Mouse (Mus musculus): ENCODE data around the gene Cnst. TPM values are rescaled to one million over a fixed set of nuclear protein-coding genes. Genes with fewer than 3 reads are reported as not detected.
"Not testable (repeated sequence)": the region's sequence is repeated elsewhere in the genome, so short reads cannot be mapped to it uniquely, and the experiment has no call there.

The Cnst gene
- polyA plus RNA-seq (2014; fragmentation: Nextera tagmentation; extraction: Ambion mirVana): 14.8 and 16.9 TPM in 2 replicates

- peak within 1 kb of the TSS; percentile 76 for H3K4me3 ChIP-seq (ENCODE audit: low read depth, low read length)
- H3K27ac ChIP-seq (replicated peaks; ENCODE audit: low read depth, low read length): peak within 1 kb of the TSS; percentile 86
- ATAC-seq (ENCODE audit: insufficient number of reproducible peaks, low FRiP score, low TSS enrichment, low read depth) (peak; percentile 100), DNase-seq (ENCODE audit: low spot score) (peak; percentile 99)
- not testable (repeated sequence) for H3K9me3 ChIP-seq (ENCODE audit: control insufficient read depth, low read length); H3K27me3 ChIP-seq (ENCODE audit: control insufficient read depth, insufficient read depth, low read length); H3K4me1 ChIP-seq (ENCODE audit: control insufficient read depth, insufficient read depth, low read length); H3K36me3 ChIP-seq (ENCODE audit: control insufficient read depth, insufficient read depth, low read length)
- WGBS: under 1% methylated on average over 69 of the region's 69 CpGs
- H3K9ac ChIP-seq (ENCODE audit: low read length): peak within 1 kb of the TSS; percentile 72
- peak within 1 kb of the TSS; percentile 66 for H3K4me2 ChIP-seq (ENCODE audit: low read depth, severe bottlenecking)
These were observed at the start of gene Cnst, which contains the start of gene Tfb2m for GRCm38 (mm10) chr1:179545768-179546550. Cnst (plus strand) TSS chr1:179546370. Tfb2m (minus strand) TSS chr1:179546267.

- no peak overlapping the region for H3K27ac ChIP-seq (replicated peaks; ENCODE audit: low read depth, low read length)
- ATAC-seq (ENCODE audit: insufficient number of reproducible peaks, low FRiP score, low TSS enrichment, low read depth) (no peak), DNase-seq (ENCODE audit: low spot score) (no peak)
- H3K9ac ChIP-seq (ENCODE audit: low read length): no peak overlapping the region
- no peaks in the 10 kb centered on the region for H3K9me3 ChIP-seq (ENCODE audit: control insufficient read depth, low read length)
- WGBS: 88% methylated on average over 3 of the region's 3 CpGs
- H3K4me3 ChIP-seq (ENCODE audit: low read depth, low read length): no peak overlapping the region
- H3K4me2 ChIP-seq (ENCODE audit: low read depth, severe bottlenecking): no peak overlapping the region
- no peaks in the 10 kb centered on the region for H3K4me1 ChIP-seq (ENCODE audit: control insufficient read depth, insufficient read depth, low read length)
- no peaks in the 10 kb centered on the region for H3K27me3 ChIP-seq (ENCODE audit: control insufficient read depth, insufficient read depth, low read length)
- no peaks in the 10 kb centered on the region for H3K36me3 ChIP-seq (ENCODE audit: control insufficient read depth, insufficient read depth, low read length)
These were observed 46.9 kb upstream of the Cnst start for GRCm38 (mm10) chr1:179499257-179499656.

DNA sequence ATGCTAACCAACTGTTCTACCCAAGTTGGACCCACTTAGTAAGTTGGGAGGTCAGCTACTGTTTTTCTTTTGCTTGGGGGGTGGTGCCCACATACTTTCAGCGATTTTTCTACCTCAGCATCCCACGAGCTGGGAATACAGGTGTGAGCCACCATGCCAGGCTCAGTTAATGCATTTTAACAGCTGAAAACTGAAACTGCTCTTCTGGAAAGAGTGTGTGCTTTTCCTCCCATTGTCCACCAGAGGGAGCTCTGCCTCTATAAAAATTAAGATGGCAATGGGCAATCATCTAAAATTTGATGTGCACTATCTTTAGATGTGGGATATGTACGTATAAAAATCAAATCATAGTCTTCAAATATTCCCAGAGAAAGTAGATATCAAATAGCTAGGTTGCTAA is 43.6 kb upstream of the Cnst start:
- no peak overlapping the region for H3K9ac ChIP-seq (ENCODE audit: low read length)
- no peaks in the 10 kb centered on the region for H3K27me3 ChIP-seq (ENCODE audit: control insufficient read depth, insufficient read depth, low read length)
- no peak overlapping the region for H3K4me2 ChIP-seq (ENCODE audit: low read depth, severe bottlenecking)
- ATAC-seq (ENCODE audit: insufficient number of reproducible peaks, low FRiP score, low TSS enrichment, low read depth) (no peak), DNase-seq (ENCODE audit: low spot score) (no peak)
- H3K27ac ChIP-seq (replicated peaks; ENCODE audit: low read depth, low read length): no peak overlapping the region
- H3K36me3 ChIP-seq (ENCODE audit: control insufficient read depth, insufficient read depth, low read length): no peaks in the 10 kb centered on the region
- H3K9me3 ChIP-seq (ENCODE audit: control insufficient read depth, low read length): no peaks in the 10 kb centered on the region
- H3K4me3 ChIP-seq (ENCODE audit: low read depth, low read length): no peak overlapping the region
- WGBS: 19% methylated on average over 3 of the region's 3 CpGs
- H3K4me1 ChIP-seq (ENCODE audit: control insufficient read depth, insufficient read depth, low read length): no peaks in the 10 kb centered on the region

DNA sequence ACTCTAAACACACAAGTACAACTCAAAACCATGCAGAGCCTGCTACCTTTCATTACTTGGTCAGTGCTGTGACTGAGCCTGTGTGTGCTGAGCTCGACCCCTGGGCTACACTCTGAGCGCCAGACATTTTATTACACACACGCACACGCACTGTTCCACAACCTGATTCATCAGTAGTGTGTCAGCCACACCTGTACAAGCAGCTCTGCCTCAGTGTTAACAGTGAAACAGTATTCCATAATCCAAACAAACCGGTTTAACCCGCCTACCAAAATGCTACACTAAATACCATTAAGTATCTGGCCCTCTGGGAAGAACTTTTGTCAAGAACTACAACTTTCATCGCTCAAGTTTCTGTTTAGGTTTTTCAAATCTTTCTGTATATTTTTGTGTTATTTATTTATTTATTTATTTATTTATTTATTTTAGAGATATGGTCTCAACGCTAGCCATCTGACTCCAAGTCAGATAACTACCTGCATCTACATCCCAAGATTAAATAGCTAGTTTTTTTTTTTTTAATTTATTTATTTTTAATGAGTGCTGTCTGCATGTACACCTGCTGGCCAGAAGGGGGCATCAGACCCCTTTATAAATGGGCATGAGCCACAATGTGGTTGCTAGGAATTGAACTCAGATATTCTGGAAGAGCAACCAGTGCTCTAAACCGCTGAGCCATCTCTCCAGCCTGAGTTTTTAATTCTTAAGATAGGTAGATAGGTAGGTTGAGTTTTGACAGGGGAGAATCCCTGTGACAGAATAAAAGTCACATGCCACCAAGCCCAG is 39.4 kb upstream of the Cnst start:
- H3K27me3 ChIP-seq (ENCODE audit: control insufficient read depth, insufficient read depth, low read length): no peaks in the 10 kb centered on the region
- 66% methylated on average over 9 of the region's 9 CpGs for WGBS
- no peaks in the 10 kb centered on the region for H3K4me1 ChIP-seq (ENCODE audit: control insufficient read depth, insufficient read depth, low read length)
- DNase-seq (ENCODE audit: low spot score) (no peak), ATAC-seq (ENCODE audit: insufficient number of reproducible peaks, low FRiP score, low TSS enrichment, low read depth) (no peak)
- no peak overlapping the region for H3K4me2 ChIP-seq (ENCODE audit: low read depth, severe bottlenecking)
- H3K9ac ChIP-seq (ENCODE audit: low read length): no peak overlapping the region
- no peak overlapping the region for H3K4me3 ChIP-seq (ENCODE audit: low read depth, low read length)
- no peaks in the 10 kb centered on the region for H3K36me3 ChIP-seq (ENCODE audit: control insufficient read depth, insufficient read depth, low read length)
- H3K27ac ChIP-seq (replicated peaks; ENCODE audit: low read depth, low read length): no peak overlapping the region
- H3K9me3 ChIP-seq (ENCODE audit: control insufficient read depth, low read length): no peaks in the 10 kb centered on the region

GRCm38 (mm10) chr1:179510546-179511340 is 35.4 kb upstream of the Cnst start:
- Histone ChIP-seq H3K27me3 (ENCODE audit: control insufficient read depth, insufficient read depth, low read length) (no peaks in the 10 kb centered on the region), H3K4me2 (ENCODE audit: low read depth, severe bottlenecking) (no peak overlapping the region), H3K27ac (replicated peaks; ENCODE audit: low read depth, low read length) (no peak overlapping the region), H3K9ac (ENCODE audit: low read length) (no peak overlapping the region), H3K4me1 (ENCODE audit: control insufficient read depth, insufficient read depth, low read length) (no peaks in the 10 kb centered on the region), H3K9me3 (ENCODE audit: control insufficient read depth, low read length) (no peaks in the 10 kb centered on the region), H3K4me3 (ENCODE audit: low read depth, low read length) (no peak overlapping the region), H3K36me3 (ENCODE audit: control insufficient read depth, insufficient read depth, low read length) (no peaks in the 10 kb centered on the region)
- DNase-seq (ENCODE audit: low spot score): no peak
- ATAC-seq (ENCODE audit: insufficient number of reproducible peaks, low FRiP score, low TSS enrichment, low read depth): no peak
- WGBS: 83% methylated on average over 13 of the region's 13 CpGs

DNA sequence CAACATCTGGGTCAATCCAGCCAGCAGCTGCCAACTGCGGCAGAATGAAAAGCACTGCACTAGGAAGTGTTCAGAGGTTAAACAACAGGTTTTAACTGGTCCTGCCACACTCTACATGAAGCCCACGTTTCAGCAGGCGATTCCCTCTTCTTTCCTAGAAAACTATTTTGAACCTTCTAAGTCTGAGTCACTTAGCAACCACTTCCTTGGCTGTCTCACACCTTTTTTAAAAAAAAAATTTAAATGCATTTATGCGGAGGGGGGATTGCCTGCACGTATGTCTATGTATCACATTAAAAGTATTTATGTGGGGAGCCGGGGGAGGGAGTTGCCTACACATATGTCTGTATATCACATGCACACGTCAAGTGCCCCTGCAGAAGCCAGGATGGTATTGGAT is 34.3 kb upstream of the Cnst start:
- Histone ChIP-seq H3K9ac (ENCODE audit: low read length) (no peak overlapping the region), H3K4me1 (ENCODE audit: control insufficient read depth, insufficient read depth, low read length) (no peaks in the 10 kb centered on the region), H3K27ac (replicated peaks; ENCODE audit: low read depth, low read length) (no peak overlapping the region), H3K9me3 (ENCODE audit: control insufficient read depth, low read length) (no peaks in the 10 kb centered on the region), H3K36me3 (ENCODE audit: control insufficient read depth, insufficient read depth, low read length) (no peaks in the 10 kb centered on the region), H3K4me3 (ENCODE audit: low read depth, low read length) (no peak overlapping the region), H3K27me3 (ENCODE audit: control insufficient read depth, insufficient read depth, low read length) (no peaks in the 10 kb centered on the region), H3K4me2 (ENCODE audit: low read depth, severe bottlenecking) (no peak overlapping the region)
- ATAC-seq (ENCODE audit: insufficient number of reproducible peaks, low FRiP score, low TSS enrichment, low read depth) (no peak), DNase-seq (ENCODE audit: low spot score) (no peak)
- WGBS: 80% methylated on average over 7 of the region's 7 CpGs

GRCm38 (mm10) chr1:179516941-179517712 is 29.0 kb upstream of the Cnst start:
- H3K27ac ChIP-seq (replicated peaks; ENCODE audit: low read depth, low read length): no peak overlapping the region
- peak; percentile 48 for DNase-seq (ENCODE audit: low spot score)
- ATAC-seq (ENCODE audit: insufficient number of reproducible peaks, low FRiP score, low TSS enrichment, low read depth): peak; percentile 79

More at GRCm38 (mm10) chr1:179516941-179517712, 29.0 kb upstream of the Cnst start:
- H3K4me1 ChIP-seq (ENCODE audit: control insufficient read depth, insufficient read depth, low read length): no peaks in the 10 kb centered on the region
- peak overlapping the region; percentile 58 for H3K4me3 ChIP-seq (ENCODE audit: low read depth, low read length)
- H3K9ac ChIP-seq (ENCODE audit: low read length): peak overlapping the region; percentile 56
- no peaks in the 10 kb centered on the region for H3K27me3 ChIP-seq (ENCODE audit: control insufficient read depth, insufficient read depth, low read length)
- under 1% methylated on average over 21 of the region's 21 CpGs for whole genome bisulfite sequencing
- peak overlapping the region; percentile 92 for H3K4me2 ChIP-seq (ENCODE audit: low read depth, severe bottlenecking)
- H3K36me3 ChIP-seq (ENCODE audit: control insufficient read depth, insufficient read depth, low read length): no peaks in the 10 kb centered on the region
- H3K9me3 ChIP-seq (ENCODE audit: control insufficient read depth, low read length): no peaks in the 10 kb centered on the region; the same call in 1 of the 2 replicates
